Mouse (Mus musculus) lung, embryonic 14.5 days (tissue): Measurements from ENCODE around the gene Mgrn1. TPM values are rescaled to one million over a fixed set of nuclear protein-coding genes. Genes with fewer than 3 reads are reported as not detected.

Source experiments
- ATAC-seq: fragments of 200-750 bp; cut with Nextera tagmentation; 2 replicates; pipeline ENCODE4 v1.8.0; 2017; ENCODE audit warnings: mild to moderate bottlenecking, moderate TSS enrichment, moderate library complexity; ENCODE audit not compliant: insufficient read depth
- DNase-seq: peaks from one replicate; pipeline ENCODE4 v3.0.0-alpha.2; 2015
- H3K27ac ChIP-seq: fragments of 300-500 bp; sonication (generic); 2 replicates; pipeline ENCODE4 v1.5.1; 2014; ENCODE audit warnings: low read depth, mild to moderate bottlenecking, moderate library complexity
- H3K27me3 ChIP-seq: fragments of 300-500 bp; sonication (generic); 2 replicates; pipeline ENCODE4 v1.6.1; 2014; ENCODE audit warnings: low read length, control low read depth; ENCODE audit not compliant: insufficient read depth
- H3K36me3 ChIP-seq: fragments of 300-500 bp; sonication (generic); 2 replicates; pipeline ENCODE4 v1.6.1; 2014; ENCODE audit warnings: control low read depth; ENCODE audit not compliant: insufficient read depth
- H3K4me1 ChIP-seq: fragments of 300-500 bp; sonication (generic); 2 replicates; pipeline ENCODE4 v1.6.1; 2014; ENCODE audit warnings: antibody characterized with exemption, control low read depth; ENCODE audit not compliant: insufficient read depth
- H3K4me2 ChIP-seq: fragments of 300-500 bp; sonication (generic); 2 replicates; pipeline ENCODE4 v1.6.1; 2014; ENCODE audit warnings: mild to moderate bottlenecking
- H3K4me3 ChIP-seq: fragments of 300-500 bp; sonication (generic); 2 replicates; pipeline ENCODE4 v1.5.1; 2014; ENCODE audit warnings: low read depth, low read length
- H3K9ac ChIP-seq: fragments of 300-500 bp; sonication (generic); 2 replicates; pipeline ENCODE4 v1.6.1; 2014
- H3K9me3 ChIP-seq: fragments of 300-500 bp; sonication (generic); 2 replicates; pipeline ENCODE4 v1.6.1; 2016; ENCODE audit warnings: low read depth, low read length, control low read depth
- CTCF ChIP-seq: IDR thresholded peaks from 2 replicates; pipeline ENCODE4 v1.5.1; 2016; ENCODE audit warnings: antibody characterized with exemption, low read depth
- WGBS: fragments of 180-500 bp; shearing (Covaris S2); extraction: QIAGEN DNeasy Blood & Tissue Kit; methylation state at CpG from one replicate; pipeline ENCODE4 v1.1.7; 2014; 5-methylcytosine and 5-hydroxymethylcytosine counted together
- polyA plus RNA-seq: library from polyadenylated mRNA; unstranded; fragments of >200 nt; fragmentation: Nextera tagmentation; extraction: Ambion mirVana; gene quantifications from 2 replicates; pipeline ENCODE4 v1.2.1, GENCODE M21; 2014

Mgrn1 gene
- polyA plus RNA-seq, 1 experiment from 2014 or later = 88.8 TPM

- WGBS = 41% methylated on average over 4 of the region's 4 CpGs
- Histone ChIP-seq H3K4me1 (peaks cover 17% of the 10 kb centered on the region; the same call in 1 of the 2 replicates), H3K27me3 (no peaks in the 10 kb centered on the region), H3K4me2 (no peak overlapping the region), H3K36me3 (0 out of 2 replicates have a peak, but pooled peaks cover 20% of the 10 kb centered on the region), H3K9ac (no peak overlapping the region), H3K27ac (peak overlapping the region; percentile 36), H3K4me3 (no peak overlapping the region), H3K9me3 (no peaks in the 10 kb centered on the region)
- ATAC-seq (no peak), DNase-seq (no peak)
- no peak for TF ChIP-seq CTCF
Observed at GRCm38 (mm10) chr16:4890201-4890709, 4.2 kb downstream of the Mgrn1 start.

GRCm38 (mm10) chr16:4892171-4892570 is 6.1 kb downstream of the Mgrn1 start:
- no peak overlapping the region for H3K9ac ChIP-seq
- WGBS = 85% methylated on average over 6 of the region's 6 CpGs
- H3K4me1 ChIP-seq = peaks cover 14% of the 10 kb centered on the region; the same call in 1 of the 2 replicates
- no peak overlapping the region for H3K4me3 ChIP-seq
- DNase-seq = no peak
- H3K27ac ChIP-seq = no peak overlapping the region
- H3K4me2 ChIP-seq = no peak overlapping the region
- 0 out of 2 replicates have a peak, but pooled peaks cover 20% of the 10 kb centered on the region for H3K36me3 ChIP-seq
- ATAC-seq = no peak
- no peaks in the 10 kb centered on the region for H3K9me3 ChIP-seq
- TF ChIP-seq CTCF = no peak
- no peaks in the 10 kb centered on the region for H3K27me3 ChIP-seq

- Histone ChIP-seq H3K9ac (no peak overlapping the region), H3K27me3 (no peaks in the 10 kb centered on the region), H3K4me1 (peaks cover 6% of the 10 kb centered on the region; the same call in 1 of the 2 replicates), H3K36me3 (0 out of 2 replicates have a peak, but pooled peaks cover 20% of the 10 kb centered on the region), H3K4me3 (no peak overlapping the region), H3K4me2 (no peak overlapping the region), H3K9me3 (no peaks in the 10 kb centered on the region), H3K27ac (peak overlapping the region; percentile 18; the same call in 1 of the 2 replicates)
- 63% methylated on average over 7 of the region's 7 CpGs for WGBS
- no peak for DNase-seq
- no peak for ATAC-seq
- no peak for TF ChIP-seq CTCF
Observed at GRCm38 (mm10) chr16:4894201-4894908, 8.3 kb downstream of the Mgrn1 start.

- no peaks in the 10 kb centered on the region for H3K4me1 ChIP-seq
- 0 out of 2 replicates have a peak, but pooled peaks cover 15% of the 10 kb centered on the region for H3K36me3 ChIP-seq
- ATAC-seq (no peak), DNase-seq (no peak)
- no peaks in the 10 kb centered on the region for H3K9me3 ChIP-seq
- no peak overlapping the region for H3K4me3 ChIP-seq
- peak overlapping the region; percentile 9; the same call in 1 of the 2 replicates for H3K27ac ChIP-seq
- H3K4me2 ChIP-seq = no peak overlapping the region
- WGBS = 65% methylated on average over 5 of the region's 5 CpGs
- TF ChIP-seq CTCF = no peak
- no peaks in the 10 kb centered on the region for H3K27me3 ChIP-seq
- no peak overlapping the region for H3K9ac ChIP-seq
Observed at GRCm38 (mm10) chr16:4896249-4897027, 10.4 kb downstream of the Mgrn1 start.

GRCm38 (mm10) chr16:4897146-4897730 is 11.2 kb downstream of the Mgrn1 start:
- no peak for ATAC-seq

GRCm38 (mm10) chr16:4898881-4899280 is 12.8 kb downstream of the Mgrn1 start:
- H3K27ac ChIP-seq = 0 out of 2 replicates have a peak overlapping the region, but pooled peaks have one; percentile 36

More at GRCm38 (mm10) chr16:4897146-4897730, 11.2 kb downstream of the Mgrn1 start:
- Histone ChIP-seq H3K9ac (no peak overlapping the region), H3K4me3 (no peak overlapping the region), H3K27me3 (no peaks in the 10 kb centered on the region), H3K27ac (peak overlapping the region; percentile 6; the same call in 1 of the 2 replicates), H3K36me3 (0 out of 2 replicates have a peak, but pooled peaks cover 15% of the 10 kb centered on the region), H3K9me3 (no peaks in the 10 kb centered on the region), H3K4me2 (no peak overlapping the region), H3K4me1 (no peaks in the 10 kb centered on the region)
- peak; percentile 35 for TF ChIP-seq CTCF
- WGBS = 62% methylated on average over 7 of the region's 7 CpGs
- no peak for DNase-seq

More at GRCm38 (mm10) chr16:4898881-4899280, 12.8 kb downstream of the Mgrn1 start:
- no peak for TF ChIP-seq CTCF
- no peaks in the 10 kb centered on the region for H3K9me3 ChIP-seq
- H3K36me3 ChIP-seq = 0 out of 2 replicates have a peak, but pooled peaks cover 10% of the 10 kb centered on the region
- no peak overlapping the region for H3K4me3 ChIP-seq
- H3K9ac ChIP-seq = no peak overlapping the region
- DNase-seq (no peak), ATAC-seq (no peak)
- H3K27me3 ChIP-seq = no peaks in the 10 kb centered on the region
- H3K4me1 ChIP-seq = no peaks in the 10 kb centered on the region
- H3K4me2 ChIP-seq = no peak overlapping the region
- 87% methylated on average over 6 of the region's 6 CpGs for WGBS
